Mouse (Mus musculus): ENCODE results near the gene Olfr1449. TPM values are rescaled to one million over a fixed set of nuclear protein-coding genes. Genes with fewer than 3 reads are reported as not detected.

The Olfr1449 gene
- not detected for polyA plus RNA-seq (2017; shearing (Covaris generic))

GRCm38 (mm10) chr19:12930540-12930939 is at the start of gene Olfr1449:
Gene Olfr1449, plus strand, starts transcription at chr19:12930840.

GRCm38 (mm10) chr19:12883555-12883954 is 47.1 kb upstream of the Olfr1449 start, which contains the start of gene Olfr1445:
Gene Olfr1445, plus strand, starts transcription at chr19:12883855.

DNA sequence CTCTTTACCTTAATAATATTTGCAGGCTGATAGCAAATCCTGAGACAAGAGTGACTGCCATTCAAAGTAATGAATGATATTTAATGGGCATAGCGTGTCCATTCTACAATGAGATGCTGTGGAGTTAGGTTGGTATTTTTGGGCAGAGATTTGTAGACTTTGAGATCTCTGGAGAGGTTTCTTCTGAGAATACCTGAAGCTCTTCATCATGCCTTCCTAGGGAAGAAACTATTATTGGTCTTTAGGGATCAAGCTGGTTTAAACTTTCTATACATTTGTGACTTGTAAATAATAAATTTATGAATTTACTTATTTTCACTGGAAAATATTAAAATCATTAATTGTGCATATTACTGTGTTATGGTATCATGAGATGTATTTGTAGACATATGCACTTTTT is 37.2 kb upstream of the Olfr1449 start, which contains the start of gene Olfr1446:
Gene Olfr1446, minus strand, starts transcription at position 101 of the 400 bp plus-strand sequence.

DNA sequence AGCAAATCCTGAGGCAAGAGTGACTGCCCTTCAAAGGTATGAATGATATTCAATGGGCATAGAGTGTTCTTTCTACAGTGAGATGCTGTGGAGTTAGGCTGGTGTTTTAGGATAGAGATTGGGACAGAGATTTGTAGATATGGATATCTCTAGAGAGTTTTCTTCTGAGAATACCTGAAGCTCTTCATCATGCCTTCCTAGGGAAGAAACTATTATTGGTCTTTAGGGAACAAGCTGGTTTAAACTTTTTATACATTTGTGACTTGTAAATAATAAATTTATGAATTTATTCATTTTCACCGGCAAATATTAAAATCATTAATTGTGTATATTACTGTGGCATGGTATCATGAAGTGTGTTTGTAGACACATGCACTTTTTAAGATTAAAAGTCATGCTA is 27.0 kb upstream of the Olfr1449 start, which contains the start of gene Olfr1447:
Gene Olfr1447, minus strand, starts transcription at position 101 of the 400 bp plus-strand sequence.

GRCm38 (mm10) chr19:12924319-12924718 is 6.3 kb upstream of the Olfr1449 start, which contains the start of gene Olfr1448:
Gene Olfr1448, minus strand, starts transcription at chr19:12924419.

GRCm38 (mm10) chr19:12949958-12950357 is 19.3 kb downstream of the Olfr1449 start, which contains the start of gene Olfr1450:
Gene Olfr1450, plus strand, starts transcription at chr19:12950258.

Other genes starting within 250 kb of the Olfr1449 start
- not detected for gene Keg1, start 235.1 kb upstream of the Olfr1449 start, polyA plus RNA-seq (2017; shearing (Covaris generic))
- gene Cntf, start 165.2 kb upstream of the Olfr1449 start, polyA plus RNA-seq (2017; shearing (Covaris generic)) = 1.3 TPM
- 11.1 TPM for gene Zfp91, start 134.7 kb upstream of the Olfr1449 start, polyA plus RNA-seq (2017; shearing (Covaris generic))
- 221 TPM for gene Lpxn, start 134.6 kb upstream of the Olfr1449 start, polyA plus RNA-seq (2017; shearing (Covaris generic))
- not detected for gene Gm5244, start 84.2 kb upstream of the Olfr1449 start, polyA plus RNA-seq (2017; shearing (Covaris generic))
- gene Olfr1444, start 73.6 kb upstream of the Olfr1449 start, polyA plus RNA-seq (2017; shearing (Covaris generic)) = 0.73 TPM
- not detected for gene Olfr1445, start 47.0 kb upstream of the Olfr1449 start, polyA plus RNA-seq (2017; shearing (Covaris generic))
- gene Olfr1446, start 37.3 kb upstream of the Olfr1449 start, polyA plus RNA-seq (2017; shearing (Covaris generic)) = not detected
- not detected for gene Olfr1447, start 27.1 kb upstream of the Olfr1449 start, polyA plus RNA-seq (2017; shearing (Covaris generic))
- gene Olfr1448, start 6.4 kb upstream of the Olfr1449 start, polyA plus RNA-seq (2017; shearing (Covaris generic)) = 0.19 TPM
- gene Olfr1450, start 19.4 kb downstream of the Olfr1449 start, polyA plus RNA-seq (2017; shearing (Covaris generic)) = not detected
- not detected for gene Olfr1451, start 64.2 kb downstream of the Olfr1449 start, polyA plus RNA-seq (2017; shearing (Covaris generic))
- gene Olfr1453, start 97.5 kb downstream of the Olfr1449 start, polyA plus RNA-seq (2017; shearing (Covaris generic)) = not detected
- not detected for gene Olfr1454, start 129.8 kb downstream of the Olfr1449 start, polyA plus RNA-seq (2017; shearing (Covaris generic))
- gene Olfr1457, start 167.1 kb downstream of the Olfr1449 start, polyA plus RNA-seq (2017; shearing (Covaris generic)) = not detected
- gene Olfr1458, start 175.9 kb downstream of the Olfr1449 start, polyA plus RNA-seq (2017; shearing (Covaris generic)) = not detected
- 0.06 TPM for gene Olfr1459, start 218.7 kb downstream of the Olfr1449 start, polyA plus RNA-seq (2017; shearing (Covaris generic))
- not detected for gene Olfr1461, start 232.2 kb downstream of the Olfr1449 start, polyA plus RNA-seq (2017; shearing (Covaris generic))